1 mouse cellular context compared by ENCODE assay signal in the genomic region with DNA sequence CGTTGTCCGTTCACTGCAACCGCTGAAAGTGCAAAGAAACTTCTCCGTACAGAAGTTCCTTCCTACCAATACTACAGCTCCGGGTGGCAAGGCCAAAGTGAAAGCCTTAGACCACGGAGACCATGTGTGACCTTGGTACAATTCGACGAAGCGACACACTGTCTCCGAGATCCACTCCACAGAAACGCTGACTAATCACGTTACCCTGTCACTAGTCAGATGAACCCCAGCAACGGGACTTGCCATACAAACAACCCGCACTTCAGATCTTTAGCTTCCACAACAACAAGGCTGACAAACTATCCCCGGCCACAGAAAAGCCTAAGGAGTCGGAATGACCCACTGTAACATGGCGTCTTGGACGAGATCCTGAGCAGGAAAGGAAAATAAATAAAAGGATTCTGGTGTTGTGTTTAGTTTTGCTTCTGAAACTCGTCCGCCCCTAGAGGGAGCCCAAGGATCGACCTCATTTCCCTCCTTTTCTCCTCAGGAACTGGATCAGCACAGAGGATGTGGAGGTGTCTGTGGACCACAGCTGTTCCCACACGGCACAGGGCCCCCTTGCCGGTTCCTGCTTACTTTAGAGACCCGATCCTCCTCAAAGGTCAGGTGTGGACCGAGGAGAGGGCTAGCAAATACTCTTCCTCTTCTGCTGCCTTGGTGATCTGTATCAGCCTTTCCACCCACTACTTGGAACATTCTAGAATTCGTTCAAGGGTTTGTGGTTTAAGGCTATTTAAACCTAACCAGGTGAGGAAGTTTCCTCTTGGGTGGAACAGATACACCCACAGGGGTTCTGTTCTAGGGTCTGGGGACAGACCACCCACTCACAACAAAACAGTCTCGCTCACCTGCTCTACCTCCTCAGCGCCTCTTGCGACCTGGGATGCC.
A peak's percentile ranks its signal among the peaks of the same experiment; 100 is the strongest.
TF ChIP-seq lines count a peak whose summit lies in the region.

No protein-coding gene starts in this region.

TF ChIP-seq in CH12.LX, 34 proteins besides CTCF, POLR2A, EP300 and RAD21:
- TF ChIP-seq ELF1 (IDR thresholded peaks at IDR 0.05; ENCODE audit: low read depth, low read length) (0 out of 2 replicates have a peak, but pooled peaks have one; percentile 14), ZMIZ1 (IDR thresholded peaks at IDR 0.05; ENCODE audit: low read depth, low read length) (no peak), USF1 (IDR thresholded peaks at IDR 0.05; ENCODE audit: low read depth, low read length) (no peak), JUN (IDR thresholded peaks at IDR 0.05; ENCODE audit: insufficient read depth, low read depth, low read length) (no peak), ZKSCAN1 (IDR thresholded peaks at IDR 0.05; ENCODE audit: borderline replicate concordance, low read depth, low read length) (no peak), MAZ (IDR thresholded peaks at IDR 0.05; ENCODE audit: low read depth, low read length) (no peak), JUND (conservative IDR thresholded peaks at IDR 0.05; ENCODE audit: low read depth, low read length) (no peak), KAT2A (IDR thresholded peaks at IDR 0.05; ENCODE audit: insufficient replicate concordance, low read length) (no peak), UBTF (IDR thresholded peaks at IDR 0.05; ENCODE audit: low read depth, low read length) (no peak), MXI1 (IDR thresholded peaks at IDR 0.05; ENCODE audit: low read depth, low read length) (0 out of 2 replicates have a peak, but pooled peaks have one; percentile 22), CHD2 (IDR thresholded peaks at IDR 0.05; ENCODE audit: low read length) (no peak), MYC (IDR thresholded peaks at IDR 0.05; ENCODE audit: low read depth, low read length) (no peak), RCOR1 (conservative IDR thresholded peaks at IDR 0.05; ENCODE audit: low read depth, low read length) (no peak), IRF4 (IDR thresholded peaks at IDR 0.05; ENCODE audit: low read depth, low read length) (peak; percentile 50; the same call in 1 of the 2 replicates), NELFE (IDR thresholded peaks at IDR 0.05; ENCODE audit: low read depth, low read length) (no peak), USF2 (conservative IDR thresholded peaks at IDR 0.05; ENCODE audit: low read depth, low read length) (no peak), SMC3 (IDR thresholded peaks at IDR 0.05; ENCODE audit: low read depth, low read length) (peak; percentile 57), GABPA (IDR thresholded peaks at IDR 0.05; ENCODE audit: insufficient replicate concordance, low read depth, low read length) (no peak), TBP (conservative IDR thresholded peaks at IDR 0.05; ENCODE audit: low read depth, low read length) (no peak), CHD1 (IDR thresholded peaks at IDR 0.05; ENCODE audit: low read depth, low read length) (no peak), MEF2A (IDR thresholded peaks at IDR 0.05; ENCODE audit: borderline replicate concordance, low read depth, low read length) (no peak; the same call in 1 of the 2 replicates), TCF12 (IDR thresholded peaks at IDR 0.05; ENCODE audit: low read depth, low read length) (no peak), ZC3H11A (IDR thresholded peaks at IDR 0.05; ENCODE audit: low read depth, low read length) (no peak), E2F4 (IDR thresholded peaks at IDR 0.05; ENCODE audit: insufficient replicate concordance, low read depth, low read length) (no peak), POLR2AphosphoS2 (IDR thresholded peaks at IDR 0.05; ENCODE audit: low read depth, low read length) (no peak), ZNF384 (IDR thresholded peaks at IDR 0.05; ENCODE audit: low read depth, low read length) (no peak), SIN3A (IDR thresholded peaks at IDR 0.05; ENCODE audit: low read length) (no peak), NRF1 (IDR thresholded peaks at IDR 0.05; ENCODE audit: low read depth, low read length) (no peak), ETS1 (conservative IDR thresholded peaks at IDR 0.05; ENCODE audit: low read depth, low read length) (no peak), BHLHE40 (IDR thresholded peaks at IDR 0.05; ENCODE audit: low read depth, low read length) (peak; percentile 30; the same call in 1 of the 2 replicates), PAX5 (IDR thresholded peaks at IDR 0.05; ENCODE audit: low read length) (no peak), MAFK (IDR thresholded peaks at IDR 0.05; ENCODE audit: insufficient replicate concordance, low read length) (peak; percentile 91), MAX (IDR thresholded peaks at IDR 0.05; ENCODE audit: low read length) (no peak), HCFC1 (IDR thresholded peaks at IDR 0.05; ENCODE audit: low read depth, low read length) (no peak; the same call in 1 of the 2 replicates)
